Mouse (Mus musculus): ENCODE data around the gene Kcnj9. TPM values are rescaled to one million over a fixed set of nuclear protein-coding genes. Genes with fewer than 3 reads are reported as not detected.

Kcnj9 gene
- polyA plus RNA-seq, 1 experiment from 2014 or later: 3.2 TPM

- no peak overlapping the region for H3K27ac ChIP-seq (replicated peaks)
- no peak for ATAC-seq (ENCODE audit: low FRiP score)
- no peak overlapping the region for H3K9ac ChIP-seq (replicated peaks)
- 58% methylated on average over 7 of the region's 7 CpGs for WGBS
- peaks cover 52% of the 10 kb centered on the region for H3K4me1 ChIP-seq
- H3K36me3 ChIP-seq: no peaks in the 10 kb centered on the region
- H3K9me3 ChIP-seq (replicated peaks): no peaks in the 10 kb centered on the region
- no peaks in the 10 kb centered on the region for H3K27me3 ChIP-seq (replicated peaks)
- H3K4me3 ChIP-seq (replicated peaks): no peak overlapping the region
- no peak overlapping the region for H3K4me2 ChIP-seq
Observed at GRCm38 (mm10) chr1:172299528-172299927, 29.6 kb downstream of the Kcnj9 start.

GRCm38 (mm10) chr1:172297611-172298537 lies 31.2 kb downstream of the Kcnj9 start, which contains the start of gene Atp1a2:
Gene Atp1a2, minus strand, starts transcription at chr1:172298064.
- H3K4me2 ChIP-seq: peak within 1 kb of the TSS; percentile 47
- H3K4me3 ChIP-seq (replicated peaks): peak within 1 kb of the TSS; percentile 30
- peak within 1 kb of the TSS; percentile 34 for H3K9ac ChIP-seq (replicated peaks)
- 10% methylated on average over 16 of the region's 16 CpGs for WGBS
- H3K9me3 ChIP-seq (replicated peaks): no peaks in the 10 kb centered on the region
- H3K27me3 ChIP-seq (replicated peaks): no peaks in the 10 kb centered on the region
- peak; percentile 34 for ATAC-seq (ENCODE audit: low FRiP score)
- peak within 1 kb of the TSS; percentile 78 for H3K27ac ChIP-seq (replicated peaks)
- H3K4me1 ChIP-seq: peaks cover 56% of the 10 kb centered on the region
- H3K36me3 ChIP-seq: no peaks in the 10 kb centered on the region

DNA sequence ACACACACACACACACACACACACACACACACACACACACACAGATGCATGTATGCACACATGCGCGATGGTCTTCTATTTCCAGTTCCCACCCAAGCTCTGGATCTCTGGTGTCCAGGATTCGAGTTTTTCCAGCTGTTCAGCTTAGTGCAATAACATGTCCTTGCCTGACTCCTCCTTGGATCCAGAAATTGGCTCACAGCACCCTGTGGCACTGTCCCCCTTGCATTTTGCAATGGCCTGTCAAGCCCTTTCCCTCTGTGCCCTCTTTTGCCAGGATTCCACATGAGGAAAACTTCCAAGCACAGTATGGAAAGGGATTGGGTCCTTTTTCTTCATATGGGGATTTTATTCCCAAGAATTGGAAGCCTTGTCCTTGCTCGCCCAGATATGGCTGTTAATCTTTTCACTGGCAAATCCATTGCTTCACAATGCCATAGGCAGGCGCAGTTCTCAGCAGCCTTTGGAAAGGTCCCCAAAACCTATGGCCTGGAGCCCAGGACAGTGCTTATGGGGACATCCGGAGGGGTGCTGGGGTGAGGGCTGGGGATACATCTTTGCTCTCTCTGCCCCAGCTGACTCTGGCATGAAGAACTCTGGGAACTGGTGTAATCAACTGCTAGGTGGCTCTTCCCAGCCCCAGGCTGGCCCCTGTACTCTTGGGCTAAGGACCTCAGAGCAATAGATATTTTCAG lies 32.2 kb downstream of the Kcnj9 start:
- H3K27me3 ChIP-seq (replicated peaks): no peaks in the 10 kb centered on the region
- peak overlapping the region; percentile 34 for H3K9ac ChIP-seq (replicated peaks)
- H3K4me2 ChIP-seq: peak overlapping the region; percentile 47
- H3K4me3 ChIP-seq (replicated peaks): peak overlapping the region; percentile 30
- ATAC-seq (ENCODE audit: low FRiP score): no peak
- H3K4me1 ChIP-seq: peaks cover 51% of the 10 kb centered on the region
- 81% methylated on average over 6 of the region's 6 CpGs for WGBS
- peak overlapping the region; percentile 78 for H3K27ac ChIP-seq (replicated peaks)
- H3K36me3 ChIP-seq: no peaks in the 10 kb centered on the region
- H3K9me3 ChIP-seq (replicated peaks): no peaks in the 10 kb centered on the region

GRCm38 (mm10) chr1:172295751-172296197 lies 33.3 kb downstream of the Kcnj9 start:
- Histone ChIP-seq H3K4me2 (peak overlapping the region; percentile 47), H3K36me3 (no peaks in the 10 kb centered on the region), H3K9ac (replicated peaks) (no peak overlapping the region), H3K27ac (replicated peaks) (peak overlapping the region; percentile 78), H3K4me1 (peaks cover 39% of the 10 kb centered on the region), H3K27me3 (replicated peaks) (no peaks in the 10 kb centered on the region), H3K4me3 (replicated peaks) (peak overlapping the region; percentile 30), H3K9me3 (replicated peaks) (no peaks in the 10 kb centered on the region)
- peak; percentile 79 for ATAC-seq (ENCODE audit: low FRiP score)
- 46% methylated on average over 4 of the region's 4 CpGs for WGBS

DNA sequence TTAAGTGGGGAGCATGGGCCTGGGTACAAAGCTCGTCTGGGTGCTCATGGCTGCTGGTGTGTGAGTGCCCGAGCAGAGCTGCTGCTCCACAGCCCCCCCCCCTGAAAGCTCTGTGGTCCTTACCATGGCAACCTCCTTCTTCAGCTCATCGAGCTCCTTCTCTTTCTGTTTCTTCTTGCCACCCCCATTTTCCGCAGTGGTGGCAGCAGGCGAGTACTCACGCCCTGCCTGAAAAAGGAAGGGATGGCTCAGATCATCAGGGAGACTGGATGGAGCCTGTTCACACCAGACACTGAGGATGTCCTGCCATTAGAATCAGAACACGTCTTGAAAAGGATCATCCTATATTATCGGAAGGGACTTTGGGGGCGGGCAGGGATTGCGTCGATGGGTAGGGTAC lies 35.7 kb downstream of the Kcnj9 start:
- H3K4me2 ChIP-seq: no peak overlapping the region
- WGBS: 83% methylated on average over 11 of the region's 11 CpGs
- peaks cover 28% of the 10 kb centered on the region for H3K4me1 ChIP-seq
- H3K27me3 ChIP-seq (replicated peaks): no peaks in the 10 kb centered on the region
- no peak for ATAC-seq (ENCODE audit: low FRiP score)
- H3K4me3 ChIP-seq (replicated peaks): no peak overlapping the region
- no peaks in the 10 kb centered on the region for H3K36me3 ChIP-seq
- no peak overlapping the region; the same call in 1 of the 2 replicates for H3K27ac ChIP-seq (replicated peaks)
- no peaks in the 10 kb centered on the region for H3K9me3 ChIP-seq (replicated peaks)
- H3K9ac ChIP-seq (replicated peaks): no peak overlapping the region

DNA sequence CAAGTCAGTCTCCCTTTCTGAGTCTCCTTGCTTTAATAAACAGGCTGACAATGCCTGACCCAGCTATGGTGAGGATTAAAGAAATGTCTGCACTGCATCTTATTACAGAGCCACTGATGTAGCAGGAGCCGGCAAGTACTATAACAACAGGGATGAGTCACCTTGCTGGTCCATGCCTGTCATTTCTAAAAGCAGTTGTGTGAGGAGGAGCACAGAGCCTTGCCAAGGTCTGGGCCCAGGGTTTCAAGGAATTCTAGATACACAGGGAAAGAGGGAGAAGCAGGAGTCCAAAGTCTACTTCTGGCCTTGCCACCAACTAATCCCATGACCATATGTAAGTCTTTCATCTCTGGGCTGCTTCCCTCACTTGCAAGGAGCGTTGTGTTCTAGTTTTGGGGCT lies 36.2 kb downstream of the Kcnj9 start:
- no peak for ATAC-seq (ENCODE audit: low FRiP score)
- H3K4me3 ChIP-seq (replicated peaks): no peak overlapping the region
- 91% methylated on average over 2 of the region's 2 CpGs for WGBS

DNA sequence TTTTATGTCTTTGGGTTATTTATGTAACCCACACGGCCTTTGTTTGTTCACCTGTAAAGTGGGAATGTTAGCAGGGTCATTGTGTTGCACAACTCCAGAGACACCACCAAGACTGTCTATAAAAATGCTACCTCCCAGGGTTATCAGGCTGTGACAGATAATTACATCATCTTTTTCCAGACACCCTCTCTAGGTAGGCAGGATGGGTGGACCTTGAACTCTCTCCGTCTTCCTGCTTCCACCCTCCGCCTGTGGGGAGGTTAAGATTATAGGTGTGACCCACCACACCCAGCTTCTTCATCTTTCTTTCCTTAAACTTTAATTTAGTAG lies 39.5 kb downstream of the Kcnj9 start:
- ATAC-seq (ENCODE audit: low FRiP score): no peak
- no peak overlapping the region for H3K4me3 ChIP-seq (replicated peaks)
- H3K27me3 ChIP-seq (replicated peaks): no peaks in the 10 kb centered on the region
- H3K9me3 ChIP-seq (replicated peaks): no peaks in the 10 kb centered on the region
- H3K4me2 ChIP-seq: no peak overlapping the region
- H3K36me3 ChIP-seq: no peaks in the 10 kb centered on the region
- WGBS: 85% methylated on average over 3 of the region's 3 CpGs
- H3K4me1 ChIP-seq: peaks cover 4% of the 10 kb centered on the region; the same call in 1 of the 2 replicates
- H3K9ac ChIP-seq (replicated peaks): no peak overlapping the region
- no peak overlapping the region for H3K27ac ChIP-seq (replicated peaks)

More for the DNA sequence above, 36.2 kb downstream of the Kcnj9 start:
- H3K4me1 ChIP-seq: peaks cover 22% of the 10 kb centered on the region
- H3K4me2 ChIP-seq: no peak overlapping the region
- no peaks in the 10 kb centered on the region for H3K36me3 ChIP-seq
- no peak overlapping the region for H3K9ac ChIP-seq (replicated peaks)
- H3K27me3 ChIP-seq (replicated peaks): no peaks in the 10 kb centered on the region
- H3K9me3 ChIP-seq (replicated peaks): no peaks in the 10 kb centered on the region
- no peak overlapping the region for H3K27ac ChIP-seq (replicated peaks)

DNA sequence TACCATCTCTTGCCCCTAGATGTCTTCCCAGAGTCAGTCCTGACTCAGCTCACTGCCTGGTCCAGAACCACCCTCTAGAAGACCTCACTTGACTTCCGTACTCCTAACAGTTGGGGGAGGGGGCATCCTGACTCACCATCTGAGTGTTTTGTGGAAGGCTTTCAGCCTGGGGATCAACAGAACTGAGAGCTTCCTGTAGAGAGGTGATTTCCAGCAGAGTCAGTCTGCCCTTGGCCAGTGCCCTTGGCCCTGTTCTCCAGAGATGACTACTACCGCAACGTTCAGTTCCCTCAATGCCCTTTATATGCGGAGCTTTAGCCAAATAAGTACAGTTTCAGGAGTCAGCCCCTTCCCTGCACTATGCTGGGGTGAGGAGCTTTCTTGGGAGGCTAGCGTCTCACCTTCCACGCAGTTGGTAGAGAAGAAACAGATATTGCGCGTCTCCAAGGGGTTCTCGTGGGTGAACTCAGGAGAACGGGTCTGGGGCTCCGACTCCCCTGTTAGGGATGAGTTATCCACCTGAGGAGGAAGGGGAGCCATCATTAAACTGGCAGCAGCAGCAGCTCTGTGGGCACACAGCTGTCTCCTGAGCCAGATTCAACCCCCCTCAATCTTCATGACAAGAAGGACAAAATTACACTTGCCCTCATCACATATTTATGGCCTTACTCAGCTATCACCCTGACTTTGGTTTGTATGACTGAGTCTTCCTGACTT lies 40.1 kb downstream of the Kcnj9 start:
- WGBS: 92% methylated on average over 11 of the region's 11 CpGs
- Histone ChIP-seq H3K9ac (replicated peaks) (no peak overlapping the region), H3K4me1 (no peaks in the 10 kb centered on the region), H3K27ac (replicated peaks) (no peak overlapping the region), H3K9me3 (replicated peaks) (no peaks in the 10 kb centered on the region), H3K36me3 (no peaks in the 10 kb centered on the region), H3K4me2 (no peak overlapping the region), H3K4me3 (replicated peaks) (no peak overlapping the region), H3K27me3 (replicated peaks) (no peaks in the 10 kb centered on the region)
- ATAC-seq (ENCODE audit: low FRiP score): no peak

DNA sequence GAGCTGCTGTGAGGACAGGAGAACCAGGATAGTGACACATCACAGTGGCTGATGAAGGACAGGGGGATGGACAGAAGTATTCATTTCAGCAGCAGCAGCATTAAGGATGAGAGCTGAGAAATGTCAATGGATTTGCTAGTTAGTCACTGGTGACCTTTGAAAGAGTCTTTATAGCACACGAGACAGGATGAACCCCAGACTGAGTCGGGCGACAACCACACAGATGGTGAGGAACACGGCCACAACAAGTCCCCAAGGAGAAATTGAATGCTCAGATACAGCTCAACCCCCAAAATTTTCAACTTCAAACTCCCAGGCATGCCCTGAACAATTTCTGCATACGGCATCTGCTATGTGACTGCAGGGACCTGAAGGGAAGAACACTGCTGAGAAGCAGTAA lies 42.4 kb downstream of the Kcnj9 start:
- no peak overlapping the region for H3K27ac ChIP-seq (replicated peaks)
- 74% methylated on average over 5 of the region's 5 CpGs for WGBS

GRCm38 (mm10) chr1:172284221-172284620 lies 44.9 kb downstream of the Kcnj9 start:
- Histone ChIP-seq H3K36me3 (no peaks in the 10 kb centered on the region), H3K9ac (replicated peaks) (no peak overlapping the region), H3K27ac (replicated peaks) (no peak overlapping the region), H3K9me3 (replicated peaks) (no peaks in the 10 kb centered on the region), H3K4me1 (peaks cover 8% of the 10 kb centered on the region; the same call in 1 of the 2 replicates), H3K27me3 (replicated peaks) (no peaks in the 10 kb centered on the region), H3K4me3 (replicated peaks) (no peak overlapping the region), H3K4me2 (no peak overlapping the region)
- ATAC-seq (ENCODE audit: low FRiP score): no peak
- WGBS: 93% methylated on average over 14 of the region's 14 CpGs

More for the DNA sequence above, 42.4 kb downstream of the Kcnj9 start:
- Histone ChIP-seq H3K36me3 (no peaks in the 10 kb centered on the region), H3K27me3 (replicated peaks) (no peaks in the 10 kb centered on the region), H3K4me3 (replicated peaks) (no peak overlapping the region), H3K9ac (replicated peaks) (no peak overlapping the region), H3K4me2 (no peak overlapping the region), H3K9me3 (replicated peaks) (no peaks in the 10 kb centered on the region), H3K4me1 (no peaks in the 10 kb centered on the region)
- no peak for ATAC-seq (ENCODE audit: low FRiP score)

- no peak overlapping the region for H3K9ac ChIP-seq (replicated peaks)
- no peak for ATAC-seq (ENCODE audit: low FRiP score)
- H3K4me1 ChIP-seq: peaks cover 8% of the 10 kb centered on the region; the same call in 1 of the 2 replicates
- no peaks in the 10 kb centered on the region for H3K36me3 ChIP-seq
- 93% methylated on average over 6 of the region's 6 CpGs for WGBS
- no peaks in the 10 kb centered on the region for H3K9me3 ChIP-seq (replicated peaks)
- H3K4me3 ChIP-seq (replicated peaks): no peak overlapping the region
- H3K4me2 ChIP-seq: no peak overlapping the region
- H3K27me3 ChIP-seq (replicated peaks): no peaks in the 10 kb centered on the region
- no peak overlapping the region for H3K27ac ChIP-seq (replicated peaks)
Observed at GRCm38 (mm10) chr1:172283073-172283472, 46.0 kb downstream of the Kcnj9 start.

Measured in neural tube, embryonic 15.5 days (tissue).